In genomic region chr2:164383656-164384399, GRCm38 (mm10) we compare ENCODE assay signal across 27 mouse cellular contexts. TPM values are rescaled to one million over a fixed set of nuclear protein-coding genes. Genes with fewer than 3 reads are reported as not detected.
DNase-seq lines count a peak whose midpoint lies in the region.
"Had no signal": no experiment of that assay in that cellular context is flagged by ENCODE, and none has a peak within 500 bp of the region (broad histone marks: within the 10 kb centered on the region; RNA-seq: fewer than 3 reads in every experiment).

No protein-coding gene starts in this region.

- 0 out of 2 replicates have a peak overlapping the region, but pooled peaks have one; percentile 6 for H3K27ac ChIP-seq in embryonic facial prominence, embryonic 10.5 days (replicated peaks)
- H3K27ac ChIP-seq: forebrain, embryonic 12.5 days; limb, embryonic 13.5 days; neural tube, embryonic 12.5 days; stomach, postnatal 0 days had no signal

- H3K27me3 ChIP-seq in embryonic facial prominence, embryonic 10.5 days (replicated peaks; ENCODE audit: low read depth, poor library complexity, severe bottlenecking): peaks cover 29% of the 10 kb centered on the region

- peak; percentile 23 for DNase-seq in adrenal gland, adult 8-10 months
- no peak for DNase-seq in adrenal gland, postnatal 4 days (ENCODE audit: low spot score in 2 of 2)
- DNase-seq in testis, postnatal 10 days (ENCODE audit: low spot score): peak; percentile 28
- DNase-seq in testis, postnatal 14 days (ENCODE audit: low spot score): no peak
- DNase-seq in embryonic facial prominence, embryonic 10.5 days (ENCODE audit: low spot score): no peak
- DNase-seq in kidney, postnatal 4 days: no peak
- no peak for DNase-seq in layer of hippocampus, postnatal 25 days (ENCODE audit: extremely low spot score in 1 of 2, low spot score in 1 of 2)
- DNase-seq: B cell, adult 2 months; cerebellum, adult 11-12 months; cerebellum, postnatal 36 days; gastrocnemius, postnatal 10 days; kidney, adult 11 months; layer of hippocampus, postnatal 36 days; lung, postnatal 4 days; right cerebral cortex, adult 18-20 months; thymus, postnatal 25 days had no signal

- H3K4me1 ChIP-seq in embryonic facial prominence, embryonic 10.5 days: peaks cover 18% of the 10 kb centered on the region

- H3K9me3 ChIP-seq in embryonic facial prominence, embryonic 10.5 days: no peaks in the 10 kb centered on the region
- H3K9me3 ChIP-seq: forebrain, embryonic 12.5 days; neural tube, embryonic 12.5 days had no signal

- H3K4me3 ChIP-seq in embryonic facial prominence, embryonic 10.5 days: no peak overlapping the region
- H3K4me3 ChIP-seq: forebrain, embryonic 12.5 days; limb, embryonic 13.5 days; neural tube, embryonic 12.5 days had no signal

- WGBS in embryonic facial prominence, embryonic 10.5 days: 67% methylated on average over 11 of the region's 11 CpGs

- H3K36me3 ChIP-seq in embryonic facial prominence, embryonic 10.5 days (replicated peaks): no peaks in the 10 kb centered on the region
- H3K36me3 ChIP-seq: forebrain, embryonic 12.5 days; limb, embryonic 13.5 days; neural tube, embryonic 12.5 days had no signal

RNA-seq across cellular contexts. Expression of gene Slpi, which starts 5.1 kb away (rescaled TPM):
- total RNA-seq in adrenal gland, adult 8-10 months (2022): 10 to 100 TPM in 3 of 4 experiments, 1 to 10 TPM in 1; 8.5 to 24.2 (median 22.2) TPM
- 1 to 10 TPM; 7.8 to 9.0 TPM for total RNA-seq in adrenal gland, postnatal 4 days (2021)
- 0.46 TPM in 1 of 2 replicates, not detected in the other for polyA plus RNA-seq in embryonic facial prominence, embryonic 10.5 days (2016; fragmentation: Nextera tagmentation; extraction: Ambion mirVana)
- total RNA-seq in layer of hippocampus, postnatal 25 days (2021): under 1 TPM; 0.59 to 0.68 TPM
- total RNA-seq: left cerebral cortex, postnatal 14 days had no signal
- polyA plus RNA-seq: neural tube, embryonic 12.5 days had no signal

RNA-seq across cellular contexts. Expression of gene Rbpjl, which starts 19.1 kb away (rescaled TPM):
- total RNA-seq in adrenal gland, adult 8-10 months (2022): not detected
- total RNA-seq in adrenal gland, postnatal 4 days (2021): 10 to 100 TPM in 1 of 2 experiments, under 1 TPM in 1; 0.14 to 14.6 TPM
- polyA plus RNA-seq in embryonic facial prominence, embryonic 10.5 days (2016; fragmentation: Nextera tagmentation; extraction: Ambion mirVana): not detected in 2 replicates
- under 1 TPM; 0.34 to 0.45 TPM for total RNA-seq in layer of hippocampus, postnatal 25 days (2021)
- polyA plus RNA-seq: hindbrain, embryonic 11.5 days; midbrain, embryonic 11.5 days had no signal

RNA-seq across cellular contexts. Expression of gene Matn4, which starts 21.1 kb away (rescaled TPM):
- total RNA-seq in adrenal gland, adult 8-10 months (2022): under 1 TPM; 0.38 to 0.81 (median 0.67) TPM
- total RNA-seq in adrenal gland, postnatal 4 days (2021): 1 to 10 TPM; 4.7 to 4.9 TPM
- polyA plus RNA-seq in embryonic facial prominence, embryonic 10.5 days (2016; fragmentation: Nextera tagmentation; extraction: Ambion mirVana): 0.23 and 0.85 TPM in 2 replicates
- total RNA-seq in layer of hippocampus, postnatal 25 days (2021): 10 to 100 TPM; 13.0 to 17.5 TPM

RNA-seq across cellular contexts. Expression of gene Svs5, which starts 51.3 kb away (rescaled TPM):
- total RNA-seq in adrenal gland, adult 8-10 months (2022): 1 to 10 TPM in 3 of 4 experiments, under 1 TPM in 1; 0.51 to 2.4 (median 2.3) TPM
- total RNA-seq in adrenal gland, postnatal 4 days (2021): under 1 TPM in 1 of 2 experiments, not detected in 1; 0.71 TPM
- polyA plus RNA-seq in embryonic facial prominence, embryonic 10.5 days (2016; fragmentation: Nextera tagmentation; extraction: Ambion mirVana): not detected in 2 replicates
- total RNA-seq in layer of hippocampus, postnatal 25 days (2021): not detected
- total RNA-seq: gastrocnemius, postnatal 10 days; layer of hippocampus, adult 18-20 months; layer of hippocampus, postnatal 36 days; left cerebral cortex, postnatal 14 days had no signal
- polyA plus RNA-seq: forebrain, embryonic 12.5 days; heart, embryonic 16.5 days; hindbrain, embryonic 11.5 days; kidney, embryonic 16.5 days; limb, embryonic 13.5 days; liver, embryonic 16.5 days; midbrain, embryonic 11.5 days; neural tube, embryonic 12.5 days; stomach, postnatal 0 days had no signal

RNA-seq across cellular contexts. Expression of gene Sdc4, which starts 59.9 kb away (rescaled TPM):
- total RNA-seq in adrenal gland, adult 8-10 months (2022): 100 to 1,000 TPM in 2 of 4 experiments, 10 to 100 TPM in 2; 89.0 to 114 (median 105) TPM
- total RNA-seq in adrenal gland, postnatal 4 days (2021): 10 to 100 TPM; 75.2 to 93.9 TPM
- polyA plus RNA-seq in embryonic facial prominence, embryonic 10.5 days (2016; fragmentation: Nextera tagmentation; extraction: Ambion mirVana): 25.5 and 26.0 TPM in 2 replicates
- 100 to 1,000 TPM; 101 to 146 TPM for total RNA-seq in layer of hippocampus, postnatal 25 days (2021)

Comparison
In these comparisons a context has a peak if more than half of its experiments do, and no peak if none do; other contexts are left out.
1. DNase-seq: peak in adrenal gland, adult 8-10 months (single experiment) and testis, postnatal 10 days (single experiment); none in adrenal gland, postnatal 4 days (0 of 2), testis, postnatal 14 days (single experiment), embryonic facial prominence, embryonic 10.5 days (single experiment), kidney, postnatal 4 days (0 of 2) and layer of hippocampus, postnatal 25 days (0 of 2).
2. RNA of gene Slpi, which starts 5.1 kb away (total RNA-seq): 8.5 to 24.2 TPM in adrenal gland, adult 8-10 months and 7.8 to 9.0 TPM in adrenal gland, postnatal 4 days; 0.59 to 0.68 TPM in layer of hippocampus, postnatal 25 days; every median in the first group is over 4 times any median in the second.